Mouse (Mus musculus) CD4-positive, CD25-positive, alpha-beta regulatory T cell, adult 4 months (primary cell): ENCODE data around the gene Hist1h3i. TPM values are rescaled to one million over a fixed set of nuclear protein-coding genes. Genes with fewer than 3 reads are reported as not detected.

Source experiments
- ATAC-seq: one replicate; pipeline ENCODE4 v1.8.0; 2017
- polyA plus RNA-seq, 2 experiments: library from polyadenylated mRNA; unstranded; fragments of 100-300 nt; shearing (Covaris generic); gene quantifications; one replicate each; pipeline ENCODE4 v1.2.1; 2017

Gene Hist1h3i
- polyA plus RNA-seq, 2 experiments from 2014 or later = not detected

DNA sequence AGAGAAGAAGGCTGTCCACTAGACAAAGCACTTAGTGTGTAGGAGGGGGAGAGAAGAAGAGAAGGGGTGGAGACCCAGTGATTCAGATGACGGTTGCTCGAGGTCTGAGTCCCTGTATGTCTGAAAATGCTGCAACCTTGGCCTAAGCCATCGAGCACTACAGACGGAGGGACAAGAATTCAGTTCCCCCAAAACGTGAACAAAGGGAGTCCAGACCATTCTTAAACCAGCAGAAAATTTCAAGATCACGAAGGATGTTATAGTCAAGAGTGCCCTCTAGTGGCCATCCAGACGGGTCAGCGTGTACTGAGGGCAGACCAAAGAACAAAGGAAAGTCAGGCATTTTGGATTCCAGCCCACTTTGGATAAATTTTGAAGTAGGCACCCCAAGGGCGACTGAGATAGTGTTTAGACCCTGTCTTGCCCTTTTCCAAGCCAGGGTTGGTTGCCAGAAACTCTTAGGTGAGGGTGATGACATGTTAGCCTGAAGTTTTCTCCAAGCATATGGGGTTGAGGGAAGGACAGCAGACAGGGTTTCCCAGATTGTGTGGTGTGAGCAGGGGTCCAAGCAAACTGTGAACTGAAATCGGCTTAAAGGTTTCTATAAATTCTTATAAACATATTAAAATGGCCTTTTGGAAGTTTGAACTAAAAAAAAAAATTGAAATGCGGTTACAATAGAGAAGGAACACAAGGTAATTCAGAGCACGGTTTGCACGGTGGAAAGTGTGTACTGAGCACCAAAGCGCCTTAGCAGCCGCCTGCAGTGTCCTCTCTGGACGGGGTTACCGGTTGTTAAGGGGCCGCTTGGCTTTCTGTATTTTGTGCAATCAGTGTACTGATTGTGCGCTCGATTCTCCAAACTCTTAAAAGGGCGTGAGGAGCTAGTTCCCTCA lies 48.9 kb downstream of the Hist1h3i start:
- ATAC-seq = peak; percentile 56

GRCm38 (mm10) chr13:21733466-21733865 lies 49.7 kb downstream of the Hist1h3i start:
- no peak for ATAC-seq

Other genes with a start within 250 kb of the Hist1h3i start
- not detected for gene Olfr1366, start 240.6 kb downstream of the Hist1h3i start, polyA plus RNA-seq
- under 1 TPM in 1 of 2 experiments, not detected in 1; 0.32 TPM for gene Olfr1535, start 223.5 kb downstream of the Hist1h3i start, polyA plus RNA-seq
- gene Olfr1364, start 201.6 kb downstream of the Hist1h3i start, polyA plus RNA-seq = not detected
- not detected for gene Olfr1362, start 169.3 kb downstream of the Hist1h3i start, polyA plus RNA-seq
- not detected for gene Olfr11, start 140.9 kb downstream of the Hist1h3i start, polyA plus RNA-seq
- gene Olfr1361, start 120.0 kb downstream of the Hist1h3i start, polyA plus RNA-seq = not detected
- not detected for gene Olfr1360, start 106.0 kb downstream of the Hist1h3i start, polyA plus RNA-seq
- gene Olfr1359, start 85.3 kb downstream of the Hist1h3i start, polyA plus RNA-seq = not detected
- not detected for gene Hist1h2bl, start 67.2 kb downstream of the Hist1h3i start, polyA plus RNA-seq
- 10 to 100 TPM in 1 of 2 experiments, not detected in 1; 41.5 TPM for gene Hist1h2ai, start 66.9 kb downstream of the Hist1h3i start, polyA plus RNA-seq
- 1 to 10 TPM; 2.1 to 2.5 TPM for gene Hist1h3h, start 65.7 kb downstream of the Hist1h3i start, polyA plus RNA-seq
- 1 to 10 TPM; 1.8 to 2.5 TPM for gene Hist1h2bm, start 61.3 kb downstream of the Hist1h3i start, polyA plus RNA-seq
- gene Hist1h4j, start 48.3 kb downstream of the Hist1h3i start, polyA plus RNA-seq = not detected
- gene Hist1h4k, start 32.9 kb downstream of the Hist1h3i start, polyA plus RNA-seq = 10 to 100 TPM in 1 of 2 experiments, 1 to 10 TPM in 1; 8.2 to 16.8 TPM
- 1 to 10 TPM in 1 of 2 experiments, not detected in 1; 2.1 TPM for gene Hist1h2ak, start 29.5 kb downstream of the Hist1h3i start, polyA plus RNA-seq
- 1 to 10 TPM in 1 of 2 experiments, not detected in 1; 5.6 TPM for gene Hist1h2bn, start 29.2 kb downstream of the Hist1h3i start, polyA plus RNA-seq
- 1 to 10 TPM; 3.6 to 5.1 TPM for gene Hist1h1b, start 2.7 kb downstream of the Hist1h3i start, polyA plus RNA-seq
- 1 to 10 TPM in 1 of 2 experiments, not detected in 1; 8.0 TPM for gene Hist1h2an, start 3.8 kb upstream of the Hist1h3i start, polyA plus RNA-seq
- gene Hist1h2bp, start 4.1 kb upstream of the Hist1h3i start, polyA plus RNA-seq = not detected
- gene Hist1h2bq, start 26.8 kb upstream of the Hist1h3i start, polyA plus RNA-seq = 1 to 10 TPM; 4.9 to 6.4 TPM
- gene Hist1h2ao, start 27.1 kb upstream of the Hist1h3i start, polyA plus RNA-seq = not detected
- 10 to 100 TPM in 1 of 2 experiments, not detected in 1; 21.4 TPM for gene Hist1h4m, start 28.4 kb upstream of the Hist1h3i start, polyA plus RNA-seq
- 10 to 100 TPM in 1 of 2 experiments, not detected in 1; 12.8 TPM for gene Hist1h4n, start 48.8 kb upstream of the Hist1h3i start, polyA plus RNA-seq
- 100 to 1,000 TPM in 1 of 2 experiments, 10 to 100 TPM in 1; 94.5 to 115 TPM for gene Hist1h2ap, start 50.1 kb upstream of the Hist1h3i start, polyA plus RNA-seq
- gene Hist1h2br, start 50.4 kb upstream of the Hist1h3i start, polyA plus RNA-seq = 1 to 10 TPM; 4.7 to 6.5 TPM
- under 1 TPM in 1 of 2 experiments, not detected in 1; 0.37 TPM for gene Zfp184, start 161.7 kb upstream of the Hist1h3i start, polyA plus RNA-seq
- not detected for gene Pom121l2, start 197.8 kb upstream of the Hist1h3i start, polyA plus RNA-seq
- gene Prss16, start 226.4 kb upstream of the Hist1h3i start, polyA plus RNA-seq = under 1 TPM in 1 of 2 experiments, not detected in 1; 0.74 TPM